Mouse (Mus musculus) lung, postnatal 0 days (tissue): Measurements from ENCODE around the gene Ppp1r21.

Experiments
- CTCF ChIP-seq: IDR thresholded peaks from 2 replicates; pipeline ENCODE4 v1.5.1; 2016; ENCODE audit warnings: antibody characterized with exemption, mild to moderate bottlenecking
- EP300 ChIP-seq: IDR thresholded peaks from 2 replicates; pipeline ENCODE4 v1.6.1; 2016; ENCODE audit warnings: antibody characterized with exemption, mild to moderate bottlenecking, control low read depth

GRCm38 (mm10) chr17:88596544-88597221, 66.8 kb downstream of the Ppp1r21 start:
- TF ChIP-seq CTCF (peak; percentile 92), EP300 (no peak)
